Mouse (Mus musculus): ENCODE results near the gene Bin2. TPM values are rescaled to one million over a fixed set of nuclear protein-coding genes. Genes with fewer than 3 reads are reported as not detected.

Gene Bin2
- total RNA-seq, 1 experiment = 12.5 TPM

DNA sequence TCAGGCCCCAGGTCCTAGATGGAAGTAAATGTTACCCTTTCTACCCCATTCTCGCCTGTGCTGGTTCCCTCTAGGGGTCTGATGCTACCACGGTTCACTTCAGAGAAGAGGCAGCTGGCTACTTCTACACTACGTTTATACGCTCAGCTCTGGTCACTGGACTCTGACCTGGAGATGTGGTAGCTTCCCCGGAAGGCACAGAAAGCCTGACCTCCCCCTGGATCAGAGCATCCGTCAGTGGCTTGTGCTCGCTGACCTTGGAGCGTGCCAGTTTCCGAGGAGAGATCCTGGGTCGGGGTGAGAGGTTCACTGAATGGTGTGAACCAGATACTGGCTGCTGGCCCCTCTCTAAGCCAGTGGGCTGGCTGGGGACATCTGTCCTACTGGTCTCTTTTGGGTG, 28.7 kb upstream of the Bin2 start:
- H3K36me3 ChIP-seq (ENCODE audit: control insufficient read depth, insufficient read depth, low read length, poor library complexity, severe bottlenecking) = no peaks in the 10 kb centered on the region; the same call in 1 of the 2 replicates
- peaks cover 0 to 6% of the 10 kb centered on the region in 2 experiments; a peak in 1 of 4 replicates for H3K4me1 ChIP-seq (ENCODE audit: control insufficient read depth in 2 of 2, insufficient read depth in 2 of 2, low read length in 2 of 2, poor library complexity in 1 of 2)
- H3K9ac ChIP-seq (ENCODE audit: insufficient read depth, low read depth, low read length, poor library complexity, severe bottlenecking) = no peak overlapping the region
- no peak overlapping the region for H3K27ac ChIP-seq (ENCODE audit: insufficient read depth, low read depth, low read length, poor library complexity, severe bottlenecking)
- no peak overlapping the region for H3K4me3 ChIP-seq (ENCODE audit: insufficient read depth in 1 of 2, low read depth in 1 of 2, low read length in 2 of 2, poor library complexity in 1 of 2, severe bottlenecking in 1 of 2)
- in situ Hi-C loops (cut with MboI; ENCODE audit: low sequenced_read_pairs in 2 of 2, unreplicated experiment in 2 of 2) = no loop called here
- H3K9me3 ChIP-seq (ENCODE audit: control insufficient read depth, insufficient read depth, low read depth, low read length) = no peaks in the 10 kb centered on the region
- TF ChIP-seq HCFC1 (IDR thresholded peaks at IDR 0.05; ENCODE audit: borderline replicate concordance, insufficient read depth, low read length) (no peak), CHD2 (IDR thresholded peaks at IDR 0.05; ENCODE audit: low read depth, low read length) (no peak), ZC3H11A (IDR thresholded peaks at IDR 0.05; ENCODE audit: borderline replicate concordance, low read depth, low read length) (no peak), ZNF384 (IDR thresholded peaks at IDR 0.05; ENCODE audit: low read depth, low read length) (no peak), MAFK (IDR thresholded peaks at IDR 0.05; ENCODE audit: insufficient read depth, low read depth, low read length) (no peak)
- no peak for DNase-seq (ENCODE audit: low read depth, low spot score)

GRCm38 (mm10) chr15:100694406-100694805, 25.1 kb upstream of the Bin2 start:
- no peak for DNase-seq (ENCODE audit: low read depth, low spot score)
- in situ Hi-C loops (cut with MboI; ENCODE audit: low sequenced_read_pairs in 2 of 2, unreplicated experiment in 2 of 2) = no loop called here
- Histone ChIP-seq H3K36me3 (ENCODE audit: control insufficient read depth, insufficient read depth, low read length, poor library complexity, severe bottlenecking) (peaks cover 2% of the 10 kb centered on the region; the same call in 1 of the 2 replicates), H3K4me3 (ENCODE audit: insufficient read depth in 1 of 2, low read depth in 1 of 2, low read length in 2 of 2, poor library complexity in 1 of 2, severe bottlenecking in 1 of 2) (no peak overlapping the region), H3K27ac (ENCODE audit: insufficient read depth, low read depth, low read length, poor library complexity, severe bottlenecking) (no peak overlapping the region), H3K9ac (ENCODE audit: insufficient read depth, low read depth, low read length, poor library complexity, severe bottlenecking) (no peak overlapping the region), H3K4me1 (ENCODE audit: control insufficient read depth in 2 of 2, insufficient read depth in 2 of 2, low read length in 2 of 2, poor library complexity in 1 of 2) (peaks cover 0 to 3% of the 10 kb centered on the region in 2 experiments; a peak in 1 of 4 replicates), H3K9me3 (ENCODE audit: control insufficient read depth, insufficient read depth, low read depth, low read length) (no peaks in the 10 kb centered on the region)
- TF ChIP-seq MAFK (IDR thresholded peaks at IDR 0.05; ENCODE audit: insufficient read depth, low read depth, low read length) (no peak), HCFC1 (IDR thresholded peaks at IDR 0.05; ENCODE audit: borderline replicate concordance, insufficient read depth, low read length) (no peak), CHD2 (IDR thresholded peaks at IDR 0.05; ENCODE audit: low read depth, low read length) (no peak), ZC3H11A (IDR thresholded peaks at IDR 0.05; ENCODE audit: borderline replicate concordance, low read depth, low read length) (no peak), ZNF384 (IDR thresholded peaks at IDR 0.05; ENCODE audit: low read depth, low read length) (no peak)

DNA sequence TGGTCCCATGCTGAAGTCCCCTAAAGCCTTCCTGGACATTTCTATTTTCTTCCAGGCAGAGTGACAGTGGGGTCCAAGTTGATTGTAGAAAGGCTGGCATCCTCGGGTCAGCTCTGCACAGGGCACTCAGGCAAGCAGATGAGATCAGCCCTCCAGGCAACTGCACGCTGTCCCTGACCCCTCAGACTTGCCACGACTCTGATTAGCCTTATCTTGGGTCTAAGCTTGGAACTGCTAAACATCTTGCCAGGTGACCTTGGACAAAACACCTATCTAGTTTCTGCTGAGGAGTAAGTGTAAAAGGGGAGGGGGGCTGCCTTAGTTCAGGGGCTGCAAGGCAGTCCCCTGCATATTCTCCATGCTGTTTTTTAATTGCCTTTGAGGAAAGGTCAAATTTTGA, 22.6 kb upstream of the Bin2 start:
- in situ Hi-C loops (cut with MboI; ENCODE audit: low sequenced_read_pairs in 2 of 2, unreplicated experiment in 2 of 2) = no loop called here

GRCm38 (mm10) chr15:100687430-100687971, 18.1 kb upstream of the Bin2 start, which contains the start of gene Cela1:
TSS of gene Cela1 (minus strand) at chr15:100687921.
- in situ Hi-C loops (cut with MboI; ENCODE audit: low sequenced_read_pairs in 2 of 2, unreplicated experiment in 2 of 2) = no loop called here
- Histone ChIP-seq H3K9me3 (ENCODE audit: control insufficient read depth, insufficient read depth, low read depth, low read length) (no peaks in the 10 kb centered on the region), H3K4me1 (ENCODE audit: control insufficient read depth in 2 of 2, insufficient read depth in 2 of 2, low read length in 2 of 2, poor library complexity in 1 of 2) (peaks cover 0 to 3% of the 10 kb centered on the region in 2 experiments; a peak in 1 of 4 replicates), H3K36me3 (ENCODE audit: control insufficient read depth, insufficient read depth, low read length, poor library complexity, severe bottlenecking) (0 out of 2 replicates have a peak, but pooled peaks cover 2% of the 10 kb centered on the region), H3K4me3 (ENCODE audit: insufficient read depth in 1 of 2, low read depth in 1 of 2, low read length in 2 of 2, poor library complexity in 1 of 2, severe bottlenecking in 1 of 2) (no peak within 1 kb of the TSS), H3K27ac (ENCODE audit: insufficient read depth, low read depth, low read length, poor library complexity, severe bottlenecking) (no peak within 1 kb of the TSS), H3K9ac (ENCODE audit: insufficient read depth, low read depth, low read length, poor library complexity, severe bottlenecking) (no peak within 1 kb of the TSS)
- no peak for DNase-seq (ENCODE audit: low read depth, low spot score)
- TF ChIP-seq ZNF384 (IDR thresholded peaks at IDR 0.05; ENCODE audit: low read depth, low read length) (no peak), ZC3H11A (IDR thresholded peaks at IDR 0.05; ENCODE audit: borderline replicate concordance, low read depth, low read length) (no peak), CHD2 (IDR thresholded peaks at IDR 0.05; ENCODE audit: low read depth, low read length) (no peak), HCFC1 (IDR thresholded peaks at IDR 0.05; ENCODE audit: borderline replicate concordance, insufficient read depth, low read length) (no peak), MAFK (IDR thresholded peaks at IDR 0.05; ENCODE audit: insufficient read depth, low read depth, low read length) (no peak)

More for the DNA sequence above, 22.6 kb upstream of the Bin2 start:
- TF ChIP-seq ZC3H11A (IDR thresholded peaks at IDR 0.05; ENCODE audit: borderline replicate concordance, low read depth, low read length) (no peak), MAFK (IDR thresholded peaks at IDR 0.05; ENCODE audit: insufficient read depth, low read depth, low read length) (no peak), CHD2 (IDR thresholded peaks at IDR 0.05; ENCODE audit: low read depth, low read length) (no peak), HCFC1 (IDR thresholded peaks at IDR 0.05; ENCODE audit: borderline replicate concordance, insufficient read depth, low read length) (no peak), ZNF384 (IDR thresholded peaks at IDR 0.05; ENCODE audit: low read depth, low read length) (no peak)
- Histone ChIP-seq H3K4me3 (ENCODE audit: insufficient read depth in 1 of 2, low read depth in 1 of 2, low read length in 2 of 2, poor library complexity in 1 of 2, severe bottlenecking in 1 of 2) (no peak overlapping the region), H3K4me1 (ENCODE audit: control insufficient read depth in 2 of 2, insufficient read depth in 2 of 2, low read length in 2 of 2, poor library complexity in 1 of 2) (no peaks in the 10 kb centered on the region), H3K27ac (ENCODE audit: insufficient read depth, low read depth, low read length, poor library complexity, severe bottlenecking) (no peak overlapping the region), H3K9me3 (ENCODE audit: control insufficient read depth, insufficient read depth, low read depth, low read length) (no peaks in the 10 kb centered on the region), H3K9ac (ENCODE audit: insufficient read depth, low read depth, low read length, poor library complexity, severe bottlenecking) (no peak overlapping the region), H3K36me3 (ENCODE audit: control insufficient read depth, insufficient read depth, low read length, poor library complexity, severe bottlenecking) (peaks cover 2% of the 10 kb centered on the region; the same call in 1 of the 2 replicates)
- no peak for DNase-seq (ENCODE audit: low read depth, low spot score)

Measured in ES-E14 (cell line).